Mouse (Mus musculus) erythroblast, embryonic 14.5 days (primary cell): ENCODE measurements around the gene Ctsw.

Experiments used
- GATA1 ChIP-seq: IDR thresholded peaks from 2 replicates; pipeline ENCODE4 v1.6.1; 2012; ENCODE audit warnings: low read length, inconsistent platforms, mixed read lengths
- TAL1 ChIP-seq: IDR thresholded peaks from 3 replicates; pipeline ENCODE4 v1.6.1; 2012; ENCODE audit warnings: low read length, inconsistent platforms, mixed read lengths

DNA sequence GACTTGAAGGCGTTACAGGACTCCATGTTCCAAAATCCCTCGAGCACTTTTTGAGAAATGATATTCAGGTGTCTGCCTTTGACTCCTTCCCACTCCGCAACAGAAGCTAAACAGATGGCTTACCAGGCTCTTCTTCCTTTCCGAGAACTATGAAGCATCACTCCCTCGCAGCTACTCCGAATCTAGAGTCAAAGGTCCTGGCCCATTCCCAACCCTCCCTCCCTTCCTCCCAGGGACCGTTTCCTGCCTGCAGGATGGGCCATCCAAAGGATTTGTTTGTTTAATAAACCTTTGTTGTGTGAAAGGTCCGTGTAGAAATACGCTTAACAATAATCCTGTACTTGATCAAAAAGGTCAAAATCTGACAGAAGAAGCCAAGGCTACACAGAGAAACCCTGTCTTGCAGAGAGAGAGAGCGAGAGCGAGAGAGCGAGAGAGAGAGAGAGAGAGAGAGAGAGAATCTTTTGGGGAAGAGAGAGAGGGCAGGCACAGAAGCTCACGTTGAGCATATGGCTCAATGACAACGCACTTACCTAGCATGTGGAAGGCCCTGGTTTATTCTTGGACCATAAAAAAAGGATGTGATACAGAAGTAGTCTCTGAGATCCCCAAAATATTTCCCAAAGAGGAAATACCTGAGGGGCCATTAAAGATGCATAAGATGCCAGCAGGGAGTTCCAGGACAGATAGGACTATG, 10.4 kb downstream of the Ctsw start, which contains the start of gene Ccdc85b:
- TF ChIP-seq GATA1 (no peak), TAL1 (no peak)
